Mouse (Mus musculus) urinary bladder, postnatal 14 days (tissue): Measurements from ENCODE around the gene Slc9a9.

ENCODE experiments used
- DNase-seq: peaks from one replicate; pipeline ENCODE4 v3.0.0; 2021; ENCODE audit warnings: low spot score

The Slc9a9 gene

GRCm38 (mm10) chr9:95077938-95078337 lies 408.2 kb downstream of the Slc9a9 start:
- DNase-seq, result no peak

GRCm38 (mm10) chr9:95078626-95079025 lies 408.9 kb downstream of the Slc9a9 start:
- DNase-seq, result no peak

- no peak for DNase-seq
Observed at GRCm38 (mm10) chr9:95079951-95080350, 410.2 kb downstream of the Slc9a9 start.

- DNase-seq, result no peak
Observed at GRCm38 (mm10) chr9:95086109-95086821, 416.6 kb downstream of the Slc9a9 start.

GRCm38 (mm10) chr9:95088221-95088620 lies 418.5 kb downstream of the Slc9a9 start:
- no peak for DNase-seq

- no peak for DNase-seq
Observed at GRCm38 (mm10) chr9:95089050-95089449, 419.3 kb downstream of the Slc9a9 start.

GRCm38 (mm10) chr9:95096486-95096885 lies 426.8 kb downstream of the Slc9a9 start:
- no peak for DNase-seq

- DNase-seq, result no peak
Observed at GRCm38 (mm10) chr9:95105768-95106167, 436.1 kb downstream of the Slc9a9 start.

GRCm38 (mm10) chr9:95109799-95110198 lies 440.1 kb downstream of the Slc9a9 start:
- no peak for DNase-seq

GRCm38 (mm10) chr9:95110768-95111167 lies 441.1 kb downstream of the Slc9a9 start:
- DNase-seq, result no peak

- no peak for DNase-seq
Observed at GRCm38 (mm10) chr9:95111732-95112131, 442.0 kb downstream of the Slc9a9 start.

- no peak for DNase-seq
Observed at GRCm38 (mm10) chr9:95113157-95114135, 443.7 kb downstream of the Slc9a9 start.

- DNase-seq, result no peak
Observed at GRCm38 (mm10) chr9:95120062-95120461, 450.4 kb downstream of the Slc9a9 start.

GRCm38 (mm10) chr9:95121151-95121835 lies 451.6 kb downstream of the Slc9a9 start:
- no peak for DNase-seq

- DNase-seq, result no peak
Observed at GRCm38 (mm10) chr9:95125683-95126082, 456.0 kb downstream of the Slc9a9 start.

GRCm38 (mm10) chr9:95127774-95128173 lies 458.1 kb downstream of the Slc9a9 start:
- DNase-seq, result no peak

GRCm38 (mm10) chr9:95149206-95149729 lies 479.6 kb downstream of the Slc9a9 start:
- no peak for DNase-seq

GRCm38 (mm10) chr9:95150096-95150495 lies 480.4 kb downstream of the Slc9a9 start:
- no peak for DNase-seq

- no peak for DNase-seq
Observed at GRCm38 (mm10) chr9:95150597-95150996, 480.9 kb downstream of the Slc9a9 start.

- no peak for DNase-seq
Observed at GRCm38 (mm10) chr9:95150998-95151397, 481.3 kb downstream of the Slc9a9 start.

- no peak for DNase-seq
Observed at GRCm38 (mm10) chr9:95151746-95152145, 482.0 kb downstream of the Slc9a9 start.

GRCm38 (mm10) chr9:95153966-95154365 lies 484.3 kb downstream of the Slc9a9 start:
- DNase-seq, result no peak
